Mouse (Mus musculus): Measurements from ENCODE around the gene Gch1.

The Gch1 gene

GRCm38 (mm10) chr14:47188848-47189634 is at the start of gene Gch1:
Gene Gch1 (minus strand): TSS chr14:47189413.
- peak; percentile 17 to 84 for DNase-seq (ENCODE audit: low read depth in 2 of 2, low spot score in 2 of 2)

GRCm38 (mm10) chr14:47237286-47237685 is 48.1 kb upstream of the Gch1 start:
- no peak for DNase-seq (ENCODE audit: low read depth in 2 of 2, low spot score in 2 of 2)

- no peak for DNase-seq (ENCODE audit: low read depth in 2 of 2, low spot score in 2 of 2)
Observed at GRCm38 (mm10) chr14:47236491-47236890, 47.3 kb upstream of the Gch1 start.

- DNase-seq (ENCODE audit: low read depth in 2 of 2, low spot score in 2 of 2), result no peak
Observed at GRCm38 (mm10) chr14:47234526-47235250, 45.5 kb upstream of the Gch1 start.

GRCm38 (mm10) chr14:47234032-47234431 is 44.8 kb upstream of the Gch1 start:
- no peak for DNase-seq (ENCODE audit: low read depth in 2 of 2, low spot score in 2 of 2)

GRCm38 (mm10) chr14:47233602-47234001 is 44.4 kb upstream of the Gch1 start:
- DNase-seq (ENCODE audit: low read depth in 2 of 2, low spot score in 2 of 2), result no peak

GRCm38 (mm10) chr14:47229796-47230376 is 40.7 kb upstream of the Gch1 start:
- no peak for DNase-seq (ENCODE audit: low read depth in 2 of 2, low spot score in 2 of 2)

GRCm38 (mm10) chr14:47225931-47226330 is 36.7 kb upstream of the Gch1 start:
- DNase-seq (ENCODE audit: low read depth in 2 of 2, low spot score in 2 of 2), result no peak

- peak in 1 of 2 experiments; percentile 34 for DNase-seq (ENCODE audit: low read depth in 2 of 2, low spot score in 2 of 2)
Observed at GRCm38 (mm10) chr14:47224476-47225325, 35.5 kb upstream of the Gch1 start.

- peak; percentile 45 to 58 for DNase-seq (ENCODE audit: low read depth in 2 of 2, low spot score in 2 of 2)
Observed at GRCm38 (mm10) chr14:47222631-47223450, 33.6 kb upstream of the Gch1 start.

- no peak for DNase-seq (ENCODE audit: low read depth in 2 of 2, low spot score in 2 of 2)
Observed at GRCm38 (mm10) chr14:47221567-47221966, 32.4 kb upstream of the Gch1 start.

- DNase-seq (ENCODE audit: low read depth in 2 of 2, low spot score in 2 of 2), result no peak
Observed at GRCm38 (mm10) chr14:47220231-47221025, 31.2 kb upstream of the Gch1 start.

GRCm38 (mm10) chr14:47218766-47219606 is 29.8 kb upstream of the Gch1 start:
- no peak for DNase-seq (ENCODE audit: low read depth in 2 of 2, low spot score in 2 of 2)

GRCm38 (mm10) chr14:47216541-47216940 is 27.3 kb upstream of the Gch1 start:
- no peak for DNase-seq (ENCODE audit: low read depth in 2 of 2, low spot score in 2 of 2)

GRCm38 (mm10) chr14:47214367-47214766 is 25.2 kb upstream of the Gch1 start:
- no peak for DNase-seq (ENCODE audit: low read depth in 2 of 2, low spot score in 2 of 2)

- no peak for DNase-seq (ENCODE audit: low read depth in 2 of 2, low spot score in 2 of 2)
Observed at GRCm38 (mm10) chr14:47213305-47213704, 24.1 kb upstream of the Gch1 start.

- no peak for DNase-seq (ENCODE audit: low read depth in 2 of 2, low spot score in 2 of 2)
Observed at GRCm38 (mm10) chr14:47209669-47210164, 20.5 kb upstream of the Gch1 start.

Data from CD8-positive naive resting alpha-beta T cell, adult 2 months (primary cell).